Mouse (Mus musculus): ENCODE measurements around the gene Ubap2l. TPM values are rescaled to one million over a fixed set of nuclear protein-coding genes. Genes with fewer than 3 reads are reported as not detected.

The Ubap2l gene
- 266 TPM for polyA plus RNA-seq (2017; shearing (Covaris generic))

DNA sequence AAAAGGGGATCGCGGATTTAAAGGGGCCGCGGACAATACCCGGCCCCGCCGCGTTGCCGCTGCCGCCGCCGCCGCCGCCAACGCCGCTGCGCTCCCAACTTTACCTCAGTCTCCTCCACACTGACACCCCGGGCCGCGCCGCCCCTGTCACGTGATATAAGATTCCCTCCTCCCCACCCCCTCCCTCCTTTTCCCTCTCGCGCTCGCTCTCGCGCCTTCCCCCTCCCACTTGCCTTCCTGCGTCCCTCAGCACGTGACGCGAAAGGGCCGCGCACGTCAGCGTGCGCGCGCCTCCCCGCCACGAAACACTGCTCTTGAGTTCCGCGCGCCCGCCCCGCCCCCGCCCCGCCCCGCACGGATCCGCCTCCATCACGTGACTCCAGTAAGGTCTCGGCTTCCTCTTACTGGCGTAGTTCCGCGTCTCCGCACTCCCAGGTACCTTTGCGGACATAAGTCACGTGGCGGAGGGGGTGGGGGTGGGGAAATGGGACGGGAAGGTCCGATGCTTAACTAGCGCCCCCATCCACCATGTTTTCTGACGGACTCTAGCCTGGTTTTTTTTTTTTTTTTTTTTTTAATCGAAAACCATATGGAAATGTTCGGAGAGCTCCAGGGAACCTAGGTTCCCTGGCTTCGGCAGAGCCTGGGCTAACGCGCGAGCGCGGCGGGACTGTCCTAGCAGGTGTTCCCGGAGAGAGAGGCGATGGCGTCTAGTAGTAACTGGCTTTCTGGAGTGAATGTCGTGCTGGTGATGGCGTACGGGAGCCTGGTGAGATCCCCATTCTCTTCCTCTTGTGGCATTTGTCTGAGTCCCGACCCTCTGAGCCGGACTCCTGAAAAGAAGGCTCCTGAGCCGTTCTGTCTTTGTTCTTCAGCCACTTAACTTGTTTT, at the start of gene Ubap2l:
Ubap2l (minus strand) TSS at position 278 of the 891 bp plus-strand sequence.

DNA sequence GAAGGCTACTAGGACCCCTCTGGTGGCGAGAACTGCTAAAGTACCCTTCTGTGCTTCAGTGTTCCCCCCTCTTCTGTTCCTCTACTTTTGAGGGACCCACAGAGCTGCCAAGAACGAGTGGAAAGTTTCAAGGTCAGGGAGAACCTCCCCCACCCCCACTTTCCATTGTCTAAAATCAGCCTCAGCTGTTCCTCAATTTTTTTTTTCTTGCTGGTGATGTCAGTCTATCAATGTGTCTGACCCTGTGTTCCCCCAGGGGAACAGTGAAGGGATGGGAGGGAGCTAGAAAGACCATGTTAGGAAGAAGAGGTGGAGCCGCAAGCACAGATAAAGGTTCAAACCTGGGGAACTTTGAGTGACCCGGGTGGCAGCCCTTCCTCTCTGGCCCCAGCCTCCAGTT, 19.9 kb upstream of the Ubap2l start, which contains the start of gene Tpm3:
Tpm3 (plus strand) TSS at position 356 of the 400 bp plus-strand sequence.

DNA sequence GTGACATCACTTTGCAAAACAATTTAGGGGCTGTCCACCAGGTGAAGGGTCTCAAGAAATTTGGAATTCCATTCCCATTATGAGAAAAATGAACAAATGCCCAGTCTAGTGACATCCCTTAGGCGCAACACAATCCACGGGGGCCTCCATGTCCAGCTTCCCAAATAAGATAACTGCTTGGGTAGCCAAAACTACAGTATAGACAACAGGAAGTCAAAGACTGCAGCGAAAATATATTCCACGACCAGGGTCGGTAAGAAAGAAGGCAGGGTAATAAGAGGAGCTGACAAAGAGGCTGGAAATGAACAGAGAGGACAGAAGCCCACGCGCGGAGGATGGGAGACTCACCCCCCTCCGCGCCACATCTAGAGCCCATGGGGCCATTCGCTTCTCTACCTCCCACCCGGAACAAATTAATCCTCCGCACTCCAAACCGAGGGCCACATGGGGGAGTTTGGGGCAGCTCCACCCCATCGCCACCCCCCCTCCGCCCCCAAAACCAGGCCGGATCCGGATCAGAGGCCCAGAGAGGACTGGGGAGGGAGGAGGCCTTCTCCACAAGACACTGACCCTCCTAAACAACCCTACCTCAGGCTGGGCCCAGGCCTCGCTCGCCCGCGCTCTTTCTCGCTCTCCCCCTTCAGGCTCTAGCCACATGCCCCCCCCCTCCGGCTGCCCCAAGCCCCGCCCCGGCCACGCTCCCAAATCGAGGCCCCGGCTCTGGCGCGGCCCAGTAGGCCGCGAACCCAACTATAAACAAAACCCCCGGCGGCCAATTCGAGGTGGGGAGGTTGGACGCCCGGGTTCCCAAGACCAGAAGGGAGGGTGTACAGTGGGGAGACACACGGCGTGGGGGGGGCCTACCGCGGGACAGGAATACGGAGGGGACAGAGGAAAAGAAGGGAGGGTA, 732 bp downstream of the Ubap2l start, which contains the start of gene 4933434E20Rik:
4933434E20Rik (plus strand) TSS at position 196 of the 910 bp plus-strand sequence.

DNA sequence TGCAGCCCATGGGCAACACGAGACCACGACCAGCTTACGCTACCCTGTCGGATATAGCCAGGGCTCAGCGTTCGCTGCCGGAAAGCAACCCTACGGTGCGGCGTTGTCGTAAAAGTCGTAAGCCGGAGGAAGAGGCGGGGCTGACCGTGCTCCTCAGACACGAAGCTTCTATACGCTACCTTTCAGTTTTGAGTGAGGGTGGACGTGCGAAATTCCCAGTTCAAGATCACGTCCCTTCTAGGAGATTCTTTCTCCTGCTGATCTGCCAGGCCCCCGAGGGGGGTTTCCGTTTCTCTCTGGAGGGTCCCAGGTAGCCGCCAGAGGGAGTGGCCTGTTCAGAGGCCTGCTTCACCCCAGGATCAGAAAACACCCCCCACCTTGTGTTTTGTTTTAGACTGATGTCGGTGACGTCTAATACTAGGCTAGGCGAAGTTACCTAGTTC, 53.8 kb downstream of the Ubap2l start, which contains the start of gene Hax1:
Hax1 (minus strand) TSS at position 169 of the 443 bp plus-strand sequence.

DNA sequence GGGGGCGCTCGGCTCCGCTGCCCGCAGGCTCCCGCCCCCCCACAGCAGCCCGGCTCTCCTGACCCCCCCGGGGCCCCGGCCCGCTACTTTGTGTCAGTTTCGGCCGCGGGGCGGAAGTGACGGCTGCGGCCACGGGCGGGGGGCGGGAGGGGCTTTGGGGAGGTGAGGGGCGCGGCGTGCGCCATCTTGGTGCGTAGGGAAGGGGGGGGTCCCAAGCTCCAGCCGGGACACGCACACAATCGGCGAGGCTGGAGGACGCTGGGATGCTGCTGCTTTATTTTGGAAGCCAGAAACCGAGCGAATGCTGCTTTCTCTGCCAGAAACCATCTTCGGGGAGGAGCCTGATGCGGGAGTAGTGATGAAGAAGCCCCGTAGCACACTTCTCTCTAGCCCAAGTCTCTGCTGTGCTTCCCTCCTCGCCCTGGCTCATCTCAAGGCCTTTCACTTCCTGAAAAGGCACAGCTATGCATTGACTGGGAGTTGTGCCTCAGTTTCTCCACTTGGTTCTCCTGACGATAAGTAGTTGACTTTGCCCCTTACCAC, 89.1 kb downstream of the Ubap2l start, which contains the start of gene Atp8b2:
Atp8b2 (minus strand) TSS at position 288 of the 543 bp plus-strand sequence.

Other genes with a start within 250 kb of the Ubap2l start
- 8.3 TPM for gene She, start 221.3 kb downstream of the Ubap2l start, polyA plus RNA-seq (2017; shearing (Covaris generic))
- 16.8 TPM for gene Il6ra, start 139.4 kb downstream of the Ubap2l start, polyA plus RNA-seq (2017; shearing (Covaris generic))
- 28.4 TPM for gene Atp8b2, start 89.1 kb downstream of the Ubap2l start, polyA plus RNA-seq (2017; shearing (Covaris generic))
- gene Hax1, start 53.8 kb downstream of the Ubap2l start, polyA plus RNA-seq (2017; shearing (Covaris generic)): 116 TPM
- 171 TPM for gene 4933434E20Rik, start 992 bp downstream of the Ubap2l start, polyA plus RNA-seq (2017; shearing (Covaris generic))
- gene Tpm3, start 20.0 kb upstream of the Ubap2l start, polyA plus RNA-seq (2017; shearing (Covaris generic)): 1,011 TPM
- gene Nup210l, start 51.5 kb upstream of the Ubap2l start, polyA plus RNA-seq (2017; shearing (Covaris generic)): 0.74 TPM
- gene Rps27, start 161.0 kb upstream of the Ubap2l start, polyA plus RNA-seq (2017; shearing (Covaris generic)): 3,559 TPM
- gene Rab13, start 161.1 kb upstream of the Ubap2l start, polyA plus RNA-seq (2017; shearing (Covaris generic)): 0.31 TPM
- gene Jtb, start 179.0 kb upstream of the Ubap2l start, polyA plus RNA-seq (2017; shearing (Covaris generic)): 220 TPM
- gene Creb3l4, start 190.9 kb upstream of the Ubap2l start, polyA plus RNA-seq (2017; shearing (Covaris generic)): 0.17 TPM
- 3.7 TPM for gene Slc39a1, start 195.5 kb upstream of the Ubap2l start, polyA plus RNA-seq (2017; shearing (Covaris generic))
- 76.0 TPM for gene Crtc2, start 201.5 kb upstream of the Ubap2l start, polyA plus RNA-seq (2017; shearing (Covaris generic))
- gene Dennd4b, start 212.6 kb upstream of the Ubap2l start, polyA plus RNA-seq (2017; shearing (Covaris generic)): 44.5 TPM
- 13.5 TPM for gene Gatad2b, start 240.6 kb upstream of the Ubap2l start, polyA plus RNA-seq (2017; shearing (Covaris generic))